Mouse (Mus musculus) Muller cell, postnatal 12 days (primary cell): ENCODE measurements at regions not wholly inside any gene's neighbourhood (a gene's known extent, or its start where the extent isn't known, plus 50 kb on each side); places are given as distances from the start of the nearest gene placed in this dataset.

Experiments used
- DNase-seq: peaks from one replicate; pipeline ENCODE4 v3.0.0-alpha.2; 2015; ENCODE audit errors: inconsistent ontology term

DNA sequence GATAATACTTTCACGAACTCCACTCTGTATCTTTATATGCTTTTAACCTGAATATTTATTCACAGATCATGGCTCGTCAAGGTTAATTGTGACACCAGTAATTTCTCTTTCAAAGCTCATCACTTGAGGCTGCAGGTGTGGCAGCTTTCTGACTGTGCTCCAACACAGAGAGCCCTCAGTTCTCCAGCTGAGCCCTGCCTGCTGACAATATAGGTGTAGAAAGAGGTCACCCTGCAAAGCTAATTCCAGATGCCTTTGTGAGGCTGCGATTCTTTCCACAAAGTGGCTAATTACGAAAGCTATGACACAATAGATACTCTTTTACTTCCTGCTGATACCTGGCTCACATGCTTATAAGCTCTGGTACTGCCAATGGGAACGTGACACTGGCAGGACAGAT lies 64.0 kb downstream of the Slitrk5 start:
- no peak for DNase-seq

DNA sequence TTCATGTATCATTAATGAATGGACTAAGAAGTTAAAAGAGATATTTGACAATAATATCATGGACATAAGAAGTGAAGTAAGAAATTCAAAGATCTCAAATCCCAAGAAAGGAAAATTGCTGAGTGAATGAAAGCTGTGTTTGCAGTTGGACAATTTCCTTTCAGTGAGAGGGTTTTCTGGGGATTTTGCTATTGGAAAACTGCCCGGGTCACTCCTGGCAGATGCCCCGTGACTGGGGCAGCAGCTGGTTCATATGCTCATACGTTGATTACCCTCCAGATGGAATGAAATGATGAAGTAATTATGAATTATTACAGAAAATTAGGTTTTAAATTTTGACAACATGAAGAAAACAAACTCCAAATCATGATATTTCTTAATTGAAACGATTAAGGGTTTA lies 88.7 kb downstream of the Slitrk5 start:
- DNase-seq = no peak

- DNase-seq = no peak
Measured at GRCm38 (mm10) chr14:111778152-111778551, 103.3 kb downstream of the Slitrk5 start.

- DNase-seq = no peak
Measured at GRCm38 (mm10) chr14:111808025-111808424, 133.1 kb downstream of the Slitrk5 start.

GRCm38 (mm10) chr14:111809871-111810270 lies 135.0 kb downstream of the Slitrk5 start:
- DNase-seq = no peak

DNA sequence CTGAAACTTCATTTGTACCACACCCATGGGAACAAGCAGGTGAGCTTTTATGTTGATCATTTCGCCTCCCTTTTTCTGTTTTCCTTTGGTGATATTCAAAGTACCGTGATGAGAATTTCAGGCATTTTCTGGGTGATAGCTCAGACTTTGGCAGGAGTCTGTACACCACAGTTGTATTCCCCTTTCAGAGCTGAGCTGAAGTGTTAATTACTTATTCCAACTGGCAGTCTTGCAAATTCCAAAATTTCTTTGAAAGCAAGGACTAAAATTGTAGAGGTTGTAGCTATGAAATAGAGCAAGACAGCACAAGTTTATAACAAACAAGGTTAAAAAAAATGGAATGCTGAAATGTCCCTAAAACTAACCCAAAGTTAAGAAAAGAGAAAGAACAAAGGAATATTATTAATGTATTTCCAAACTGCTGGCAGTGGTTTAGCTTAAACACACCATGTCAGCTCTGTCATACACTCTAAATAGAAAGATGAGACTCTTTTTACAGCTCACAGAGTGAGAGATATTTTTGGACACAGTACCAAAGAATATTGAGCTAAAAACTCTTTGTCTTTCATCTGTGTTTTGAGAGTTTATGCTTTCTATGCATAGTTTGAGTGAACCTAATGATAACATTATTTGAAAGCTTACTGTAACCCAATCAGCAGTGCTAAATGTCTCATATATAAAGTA lies 147.3 kb downstream of the Slitrk5 start:
- peak; percentile 68 for DNase-seq
